Mouse (Mus musculus) heart, adult 9 months (tissue): Measurements from ENCODE around the gene Zfp512b.

Experiments used
- DNase-seq, 2 experiments: peaks; one replicate each; pipeline ENCODE4 v3.0.0; 2022; ENCODE audit warnings: low spot score in 2 of 2

Gene Zfp512b

GRCm38 (mm10) chr2:181572921-181573920 is 19.4 kb downstream of the Zfp512b start:
- DNase-seq = peak in 1 of 2 experiments; percentile 52

DNA sequence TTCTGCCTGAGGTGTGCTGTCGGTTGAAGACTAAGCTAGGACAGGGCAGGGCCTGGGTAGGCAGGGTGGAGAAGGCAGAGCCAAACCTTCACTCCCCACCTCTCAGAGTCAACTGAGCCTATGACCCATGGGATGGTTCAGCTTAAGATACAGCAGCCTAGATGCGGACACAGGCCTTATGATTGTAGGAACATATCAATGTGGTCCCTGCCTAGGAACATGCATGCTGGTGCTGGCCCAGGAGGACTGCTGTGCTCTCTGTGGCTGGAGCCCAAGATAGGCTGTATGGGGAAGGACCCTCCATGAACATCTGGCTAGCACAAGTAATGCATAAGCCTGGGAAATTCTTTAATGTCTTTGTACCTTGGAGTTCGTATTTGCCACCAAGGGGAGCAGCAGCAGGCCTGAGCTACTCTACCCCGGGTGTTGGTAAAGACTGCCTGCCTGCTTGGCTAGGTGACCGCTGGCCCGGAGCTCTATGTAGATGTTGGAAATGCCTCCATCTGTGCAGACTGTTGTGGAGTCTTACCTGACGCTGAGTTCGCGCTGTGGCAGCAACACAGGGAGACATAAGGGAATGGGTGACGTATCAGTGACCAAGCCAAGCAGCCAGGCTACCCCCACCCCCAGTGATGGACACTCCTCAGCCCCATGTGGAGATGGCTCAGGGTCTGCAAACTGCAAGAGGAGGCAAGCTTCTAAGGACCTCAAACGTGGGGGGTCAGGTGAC is 20.5 kb downstream of the Zfp512b start:
- no peak for DNase-seq

DNA sequence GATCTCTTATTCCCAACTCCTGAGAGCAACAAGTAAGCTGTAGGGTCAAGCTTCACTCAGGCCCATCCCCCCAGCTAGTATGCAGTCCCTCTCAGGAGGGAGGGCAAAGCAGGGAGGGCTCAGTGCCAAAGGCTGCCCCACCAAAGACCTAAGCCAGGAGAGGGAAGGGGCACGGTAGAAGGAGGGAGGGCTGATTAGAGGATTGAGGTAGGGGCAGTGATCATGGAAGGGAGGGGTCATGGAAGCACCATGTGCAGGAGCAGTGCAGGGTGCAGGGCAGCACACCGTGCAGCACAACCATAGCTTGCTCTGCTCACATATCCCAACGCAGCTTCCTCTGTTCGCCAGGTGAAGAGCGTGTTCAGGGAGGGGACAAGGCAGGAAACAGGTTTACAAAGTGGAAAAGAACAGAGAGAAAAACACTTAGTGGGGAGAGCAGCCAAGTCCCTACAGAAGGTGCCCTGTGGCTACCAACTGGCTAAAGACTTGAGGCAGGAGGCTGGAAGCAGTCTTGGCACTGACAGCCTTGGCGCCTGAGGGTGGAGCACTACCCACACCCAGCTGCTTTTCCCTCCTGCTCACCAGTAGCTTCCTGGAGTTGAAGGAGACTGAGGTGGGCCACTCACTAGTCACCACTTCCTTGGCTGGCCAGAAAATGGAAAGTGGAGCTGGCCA is 21.5 kb downstream of the Zfp512b start:
- no peak for DNase-seq

- no peak for DNase-seq
Measured at GRCm38 (mm10) chr2:181570375-181570774, 22.2 kb downstream of the Zfp512b start.

DNA sequence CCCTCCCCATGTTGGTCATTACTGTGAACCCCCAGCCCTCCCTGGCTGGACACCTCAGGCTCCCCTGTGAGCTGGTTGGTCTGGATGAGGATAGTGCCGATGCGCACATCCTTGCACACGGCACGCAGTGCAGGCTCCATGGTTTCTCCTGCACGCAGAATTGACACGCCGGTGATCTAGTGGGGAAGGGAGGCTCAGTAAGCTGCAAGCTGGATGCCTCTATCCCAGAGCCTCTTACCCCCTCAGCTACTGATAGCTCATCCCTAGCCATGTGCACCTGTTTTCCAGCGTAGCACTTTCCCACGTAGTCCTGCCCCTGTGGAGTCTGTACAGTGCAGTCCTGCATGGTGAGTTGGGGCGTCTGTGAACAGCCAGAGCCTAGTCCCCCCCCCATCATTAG is 22.7 kb downstream of the Zfp512b start:
- DNase-seq = no peak

DNA sequence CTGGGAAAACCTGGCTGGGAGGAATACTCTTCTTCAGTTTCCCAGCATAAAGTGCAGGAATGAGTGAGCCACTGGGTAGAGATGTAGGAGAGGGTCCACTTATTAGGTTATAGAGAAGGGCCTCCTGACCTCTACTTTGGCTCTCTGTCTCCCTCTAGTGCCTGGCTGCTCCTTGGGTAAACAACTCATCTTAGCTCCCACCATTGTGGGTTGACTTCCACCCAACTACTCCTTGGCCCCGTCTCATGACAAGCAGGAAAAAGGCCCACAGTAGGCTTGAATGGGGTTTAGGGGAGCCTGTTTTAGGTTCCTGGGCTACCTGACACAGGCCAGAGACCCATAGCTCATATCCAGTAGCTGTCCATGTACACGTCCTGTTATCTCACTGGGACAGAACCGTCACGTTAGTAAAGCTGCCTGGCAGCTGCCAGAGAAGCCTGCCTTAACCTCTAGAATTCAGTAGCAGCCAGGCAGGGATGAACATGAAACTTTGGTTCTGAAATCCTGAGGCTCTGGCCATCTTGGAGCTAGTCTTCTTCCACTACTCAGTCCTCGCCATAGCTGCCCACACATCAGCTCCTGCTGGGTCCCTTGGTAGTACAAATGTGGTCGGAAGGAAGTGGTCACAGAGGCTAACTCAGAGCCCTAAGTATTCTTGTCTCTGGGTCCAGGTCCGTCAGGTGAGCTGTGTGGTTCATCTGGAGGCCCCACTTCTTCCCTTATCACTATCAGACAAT is 24.2 kb downstream of the Zfp512b start:
- no peak for DNase-seq

DNA sequence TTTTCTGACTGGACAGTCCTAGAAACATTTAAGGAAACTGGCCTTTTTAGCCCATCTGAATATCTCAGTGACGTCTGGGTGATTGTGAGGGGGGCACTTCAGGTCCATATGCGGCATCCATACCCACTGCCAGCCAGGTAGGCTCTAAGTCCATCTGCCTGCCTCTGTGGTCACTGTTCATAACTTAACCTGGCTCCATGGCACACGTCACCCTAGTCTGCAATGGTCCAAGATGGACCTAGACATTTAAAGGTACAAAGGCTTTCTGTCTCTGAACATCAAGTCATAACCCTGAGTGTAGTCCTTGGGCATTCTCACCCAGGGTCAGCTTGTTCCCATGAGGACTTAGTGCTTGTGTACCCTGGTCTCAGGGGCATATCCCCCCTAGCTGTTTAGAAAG is 25.3 kb downstream of the Zfp512b start:
- DNase-seq = no peak

GRCm38 (mm10) chr2:181553772-181554171 is 38.8 kb downstream of the Zfp512b start:
- no peak for DNase-seq

GRCm38 (mm10) chr2:181550233-181550632 is 42.4 kb downstream of the Zfp512b start:
- DNase-seq = no peak

GRCm38 (mm10) chr2:181548682-181549081 is 43.9 kb downstream of the Zfp512b start:
- DNase-seq = no peak

GRCm38 (mm10) chr2:181548227-181548626 is 44.4 kb downstream of the Zfp512b start:
- no peak for DNase-seq

DNA sequence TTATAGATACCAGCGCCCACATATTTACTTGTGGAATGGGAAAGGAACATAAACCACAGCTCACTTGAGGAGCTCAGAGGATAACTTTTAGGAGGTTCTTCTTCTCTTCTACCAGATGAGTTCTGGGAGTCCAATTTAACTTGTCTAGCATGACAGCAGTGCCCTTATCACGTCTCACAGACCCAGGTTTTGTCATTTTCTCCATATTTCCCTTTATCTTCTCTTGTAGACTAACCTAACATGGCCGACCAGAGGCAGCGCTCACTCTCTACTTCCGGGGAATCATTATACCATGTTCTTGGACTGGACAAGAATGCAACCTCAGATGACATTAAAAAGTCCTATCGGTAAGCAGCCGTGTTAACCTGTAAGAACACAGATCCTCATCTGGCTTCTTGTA is 46.5 kb downstream of the Zfp512b start:
- no peak for DNase-seq

GRCm38 (mm10) chr2:181541761-181542380 is 50.7 kb downstream of the Zfp512b start:
- no peak for DNase-seq

DNA sequence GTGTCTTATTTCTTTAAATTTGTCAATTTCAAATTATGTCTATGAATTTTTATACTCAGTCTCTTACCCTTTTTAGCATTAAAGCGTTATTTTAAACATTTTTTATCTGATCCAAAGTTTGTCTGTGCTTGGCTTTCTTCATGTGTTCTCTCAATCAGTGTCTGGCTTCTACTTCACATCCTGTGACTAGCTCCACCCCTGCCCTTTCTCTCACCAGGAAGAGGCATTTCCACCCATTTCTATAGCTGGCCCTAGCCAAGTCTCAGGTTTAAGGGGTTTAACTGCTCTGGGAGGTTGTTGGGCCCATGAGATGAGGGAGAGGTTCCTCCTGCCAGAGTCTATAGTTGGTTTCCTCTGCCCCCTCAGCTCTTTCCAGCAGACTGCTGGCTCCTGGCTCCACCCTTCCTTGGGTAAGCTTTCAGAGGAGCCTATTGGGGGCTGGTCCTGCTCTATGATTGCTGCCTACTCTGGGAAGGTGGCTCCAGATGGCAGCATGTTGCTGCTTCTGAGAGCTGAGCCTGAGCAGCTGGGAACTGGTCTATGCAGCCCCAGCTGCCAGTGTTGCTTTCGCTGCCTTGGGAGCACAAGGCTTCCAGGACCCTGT is 55.1 kb downstream of the Zfp512b start:
- DNase-seq = peak; percentile 17 to 33

DNA sequence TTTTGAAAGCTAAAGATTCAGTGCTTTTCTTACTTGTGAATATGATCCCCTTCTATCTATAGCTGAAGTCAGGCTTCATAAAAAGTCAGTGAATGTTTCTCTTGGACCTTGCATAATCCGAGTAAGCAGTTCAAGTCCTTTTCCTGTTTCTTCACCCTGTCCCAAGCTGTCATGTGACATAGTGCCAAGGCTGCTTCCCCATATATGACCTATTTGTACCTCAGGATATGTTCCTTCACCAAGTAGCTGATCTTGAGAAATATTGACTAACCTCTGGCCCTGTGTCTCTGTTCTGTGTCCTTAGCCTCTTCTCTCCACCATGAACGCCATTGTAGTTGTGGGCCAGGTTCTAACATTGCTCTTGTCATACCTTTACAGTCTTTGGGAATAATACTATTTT is 56.2 kb downstream of the Zfp512b start:
- peak; percentile 19 to 31 for DNase-seq

GRCm38 (mm10) chr2:181532589-181532988 is 60.0 kb downstream of the Zfp512b start:
- no peak for DNase-seq
